Mouse (Mus musculus): Measurements from ENCODE around the gene Gsdma2. TPM values are rescaled to one million over a fixed set of nuclear protein-coding genes. Genes with fewer than 3 reads are reported as not detected.
"Not testable (repeated sequence)": the region's sequence is repeated elsewhere in the genome, so short reads cannot be mapped to it uniquely, and the experiment has no call there.

Gsdma2 gene
- polyA plus RNA-seq, 1 experiment, result not detected

DNA sequence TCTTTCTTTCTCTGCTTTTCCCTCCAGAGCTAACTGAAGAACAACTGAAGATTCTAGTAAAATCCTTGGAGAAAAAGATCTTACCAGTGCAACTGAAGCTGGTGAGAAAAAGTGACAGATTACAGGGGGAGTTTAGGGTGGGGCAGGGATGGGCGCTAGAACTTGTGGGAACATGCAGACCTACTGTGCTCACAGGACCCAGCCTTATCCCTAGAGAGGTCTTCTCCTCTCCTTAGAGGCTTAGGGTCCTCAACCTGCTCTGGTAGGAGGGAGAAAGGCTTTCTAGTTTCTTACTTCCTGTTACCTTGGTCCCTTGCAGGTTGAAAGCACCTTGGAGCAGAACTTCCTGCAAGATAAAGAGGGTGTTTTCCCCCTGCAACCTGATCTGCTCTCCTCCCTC, 9.1 kb upstream of the Gsdma2 start:
- Histone ChIP-seq H3K36me3 (ENCODE audit: control insufficient read depth, insufficient read depth, low read length) (no peaks in the 10 kb centered on the region), H3K27ac (ENCODE audit: insufficient read depth, low read length) (no peak overlapping the region), H3K4me1 (ENCODE audit: control insufficient read depth, insufficient read depth, insufficient read length) (no peaks in the 10 kb centered on the region), H3K4me3 (ENCODE audit: extremely low read depth, insufficient read depth, insufficient read length) (no peak overlapping the region), H3K27me3 (ENCODE audit: control insufficient read depth, insufficient read depth, low read length) (no peaks in the 10 kb centered on the region; the same call in 1 of the 2 replicates)
- 70% methylated on average over 1 of the region's 1 CpGs for WGBS
- TF ChIP-seq POLR2A (IDR thresholded peaks at IDR 0.05; ENCODE audit: low read depth, low read length) (no peak), CTCF (IDR thresholded peaks at IDR 0.05; ENCODE audit: extremely low read depth, insufficient read depth, insufficient read length, insufficient replicate concordance) (no peak)
- no peak for DNase-seq (ENCODE audit: low read depth in 1 of 2, low spot score in 2 of 2)

DNA sequence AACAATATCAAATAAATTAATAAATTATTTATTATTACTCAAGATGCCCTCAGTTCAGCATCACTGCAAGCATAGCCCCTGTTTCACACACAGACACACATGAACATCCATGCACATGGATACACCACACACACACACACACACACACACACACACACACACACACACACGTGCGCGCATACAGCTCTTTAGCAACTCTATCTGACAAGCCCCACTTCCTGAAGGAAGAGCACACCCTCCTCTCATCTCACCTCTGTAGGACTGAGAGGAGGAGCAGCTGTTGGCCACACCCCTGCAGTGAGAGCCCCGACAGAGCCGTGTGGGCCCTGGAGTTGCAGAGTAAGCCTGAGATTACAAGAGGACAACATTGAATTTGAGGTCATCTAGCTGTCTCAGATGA, 6.5 kb upstream of the Gsdma2 start:
- Histone ChIP-seq H3K4me1 (ENCODE audit: control insufficient read depth, insufficient read depth, insufficient read length) (no peaks in the 10 kb centered on the region), H3K27me3 (ENCODE audit: control insufficient read depth, insufficient read depth, low read length) (no peaks in the 10 kb centered on the region), H3K4me3 (ENCODE audit: extremely low read depth, insufficient read depth, insufficient read length) (no peak overlapping the region), H3K27ac (ENCODE audit: insufficient read depth, low read length) (no peak overlapping the region), H3K36me3 (ENCODE audit: control insufficient read depth, insufficient read depth, low read length) (no peaks in the 10 kb centered on the region)
- TF ChIP-seq POLR2A (IDR thresholded peaks at IDR 0.05; ENCODE audit: low read depth, low read length) (no peak), CTCF (IDR thresholded peaks at IDR 0.05; ENCODE audit: extremely low read depth, insufficient read depth, insufficient read length, insufficient replicate concordance) (no peak)
- DNase-seq (ENCODE audit: low read depth in 1 of 2, low spot score in 2 of 2), result no peak
- 54% methylated on average over 5 of the region's 5 CpGs for WGBS

DNA sequence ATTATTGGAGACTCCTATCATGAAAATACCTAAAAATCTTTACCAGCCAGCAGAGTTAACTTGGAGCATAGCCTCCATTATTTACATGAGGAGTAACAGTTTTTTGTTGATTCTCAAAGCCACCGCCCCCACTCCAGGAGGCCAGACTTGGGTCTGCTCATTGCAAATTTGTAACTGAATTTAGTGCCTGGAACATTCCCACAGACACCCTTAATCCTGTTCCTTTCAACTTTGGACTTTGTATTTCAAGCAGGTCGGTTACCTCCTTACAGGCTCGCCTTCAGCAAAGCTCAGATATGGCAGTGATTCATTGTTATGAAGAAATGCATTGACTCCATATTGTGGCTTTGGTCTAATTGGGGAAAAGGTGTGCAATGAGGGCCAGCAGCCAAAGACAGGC, 1.8 kb upstream of the Gsdma2 start:
- TF ChIP-seq POLR2A (IDR thresholded peaks at IDR 0.05; ENCODE audit: low read depth, low read length) (no peak), CTCF (IDR thresholded peaks at IDR 0.05; ENCODE audit: extremely low read depth, insufficient read depth, insufficient read length, insufficient replicate concordance) (no peak)
- no peak for DNase-seq (ENCODE audit: low read depth in 1 of 2, low spot score in 2 of 2)
- no peaks in the 10 kb centered on the region for H3K27me3 ChIP-seq (ENCODE audit: control insufficient read depth, insufficient read depth, low read length)
- H3K36me3 ChIP-seq (ENCODE audit: control insufficient read depth, insufficient read depth, low read length), result no peaks in the 10 kb centered on the region
- H3K4me3 ChIP-seq (ENCODE audit: extremely low read depth, insufficient read depth, insufficient read length), result no peak overlapping the region
- no peaks in the 10 kb centered on the region for H3K4me1 ChIP-seq (ENCODE audit: control insufficient read depth, insufficient read depth, insufficient read length)
- no peak overlapping the region for H3K27ac ChIP-seq (ENCODE audit: insufficient read depth, low read length)
- 91% methylated on average over 3 of the region's 3 CpGs for WGBS

DNA sequence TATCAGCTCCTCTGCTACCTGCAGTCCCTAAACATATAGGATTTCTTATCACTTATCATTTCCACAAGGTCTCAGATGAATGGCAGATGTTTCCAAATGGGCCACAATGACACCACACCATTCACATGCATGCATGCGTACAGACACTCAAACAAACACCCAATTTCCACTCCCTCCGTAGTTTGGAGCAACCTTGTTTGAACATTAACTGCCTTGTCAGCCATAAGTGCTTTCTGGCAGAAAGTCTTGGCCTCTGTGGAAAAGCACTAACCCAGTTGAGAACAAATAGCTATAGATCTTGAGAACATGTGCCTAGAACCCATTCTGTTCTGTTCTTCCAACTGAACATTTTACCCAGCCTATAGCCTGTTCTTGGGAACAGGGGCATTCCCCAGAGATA, 613 bp upstream of the Gsdma2 start:
- no peaks in the 10 kb centered on the region for H3K4me1 ChIP-seq (ENCODE audit: control insufficient read depth, insufficient read depth, insufficient read length)
- H3K27ac ChIP-seq (ENCODE audit: insufficient read depth, low read length), result no peak overlapping the region
- no peaks in the 10 kb centered on the region for H3K36me3 ChIP-seq (ENCODE audit: control insufficient read depth, insufficient read depth, low read length)
- H3K4me3 ChIP-seq (ENCODE audit: extremely low read depth, insufficient read depth, insufficient read length), result no peak overlapping the region
- no peak for TF ChIP-seq POLR2A (IDR thresholded peaks at IDR 0.05; ENCODE audit: low read depth, low read length)
- TF ChIP-seq CTCF (IDR thresholded peaks at IDR 0.05; ENCODE audit: extremely low read depth, insufficient read depth, insufficient read length, insufficient replicate concordance), result no peak
- 78% methylated on average over 2 of the region's 2 CpGs for WGBS
- no peaks in the 10 kb centered on the region for H3K27me3 ChIP-seq (ENCODE audit: control insufficient read depth, insufficient read depth, low read length)
- no peak for DNase-seq (ENCODE audit: low read depth in 1 of 2, low spot score in 2 of 2)

DNA sequence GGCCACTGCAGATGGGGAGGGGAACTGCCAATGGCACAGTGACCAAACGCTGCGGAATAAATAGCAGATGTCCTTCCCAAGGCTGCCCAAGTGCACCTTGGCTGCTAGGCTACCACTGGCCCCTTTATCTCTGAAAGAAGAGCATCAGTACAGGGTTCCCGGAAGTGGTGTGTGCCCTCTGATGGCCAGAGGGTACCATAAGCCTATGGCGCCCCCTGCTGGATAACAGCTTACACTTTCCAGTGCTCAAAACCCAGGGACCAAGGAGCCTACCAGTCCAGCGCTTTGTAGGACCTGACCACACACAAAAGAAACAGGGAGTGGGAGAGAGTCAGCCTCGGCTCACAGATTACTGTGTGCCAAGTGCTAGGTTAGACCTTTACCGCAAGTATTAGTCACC, 8.5 kb downstream of the Gsdma2 start:
- H3K27ac ChIP-seq (ENCODE audit: insufficient read depth, low read length); H3K36me3 ChIP-seq (ENCODE audit: control insufficient read depth, insufficient read depth, low read length); H3K4me3 ChIP-seq (ENCODE audit: extremely low read depth, insufficient read depth, insufficient read length); H3K27me3 ChIP-seq (ENCODE audit: control insufficient read depth, insufficient read depth, low read length); H3K4me1 ChIP-seq (ENCODE audit: control insufficient read depth, insufficient read depth, insufficient read length): not testable (repeated sequence)
- TF ChIP-seq CTCF (IDR thresholded peaks at IDR 0.05; ENCODE audit: extremely low read depth, insufficient read depth, insufficient read length, insufficient replicate concordance), result peak; percentile 53; the same call in 1 of the 2 replicates
- peak; percentile 14 to 34 for DNase-seq (ENCODE audit: low read depth in 1 of 2, low spot score in 2 of 2)
- WGBS, result 13% methylated on average over 7 of the region's 7 CpGs

DNA sequence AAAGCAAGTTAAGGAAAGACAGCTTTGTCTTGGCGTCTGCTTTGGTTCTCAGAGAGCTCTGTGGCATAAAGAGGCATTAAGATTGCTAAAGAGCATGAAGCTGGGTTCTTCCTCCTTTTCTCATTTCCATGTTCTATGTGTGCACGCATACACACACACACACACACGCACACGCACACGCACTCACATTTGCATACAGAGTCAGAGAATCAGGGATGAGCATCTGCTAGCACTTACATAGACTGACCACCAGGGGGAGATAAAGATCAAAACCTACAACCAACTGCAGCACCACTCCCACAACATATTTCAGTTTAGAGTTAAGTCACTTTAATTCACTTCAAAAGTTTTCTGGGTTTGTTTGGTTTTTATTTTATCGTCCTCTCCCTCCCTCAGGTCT, 14.0 kb downstream of the Gsdma2 start:
- WGBS, result 3% methylated on average over 6 of the region's 6 CpGs

DNA sequence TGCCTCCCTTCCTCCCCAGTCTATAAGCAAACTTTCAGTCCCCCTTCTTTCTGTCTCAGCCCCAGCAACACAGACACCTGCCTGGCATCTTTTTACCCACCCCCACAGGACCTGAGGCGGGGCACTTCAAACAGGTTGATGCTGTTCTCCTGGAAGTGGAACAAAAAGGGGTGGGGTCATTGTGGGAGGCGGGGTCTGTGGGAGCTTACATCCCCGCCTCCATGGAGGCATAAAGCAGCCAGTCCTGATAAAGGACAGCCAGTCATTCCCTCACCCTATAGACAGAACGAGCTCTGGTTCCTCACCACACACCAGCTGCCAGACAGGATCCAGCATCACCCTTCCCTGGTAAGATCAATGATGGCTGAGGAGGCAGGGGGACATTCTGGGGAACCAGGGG, 17.5 kb downstream of the Gsdma2 start, which contains the start of gene Gsdma:
Gene Gsdma, plus strand, starts transcription at position 261 of the 400 bp plus-strand sequence.
- TF ChIP-seq CTCF (IDR thresholded peaks at IDR 0.05; ENCODE audit: extremely low read depth, insufficient read depth, insufficient read length, insufficient replicate concordance) (no peak), POLR2A (IDR thresholded peaks at IDR 0.05; ENCODE audit: low read depth, low read length) (no peak)
- H3K27ac ChIP-seq (ENCODE audit: insufficient read depth, low read length), result no peak within 1 kb of the TSS
- no peaks in the 10 kb centered on the region; the same call in 1 of the 2 replicates for H3K4me1 ChIP-seq (ENCODE audit: control insufficient read depth, insufficient read depth, insufficient read length)
- no peaks in the 10 kb centered on the region for H3K27me3 ChIP-seq (ENCODE audit: control insufficient read depth, insufficient read depth, low read length)
- no peaks in the 10 kb centered on the region for H3K36me3 ChIP-seq (ENCODE audit: control insufficient read depth, insufficient read depth, low read length)
- 61% methylated on average over 4 of the region's 4 CpGs for WGBS
- DNase-seq (ENCODE audit: low read depth in 1 of 2, low spot score in 2 of 2), result no peak
- H3K4me3 ChIP-seq (ENCODE audit: extremely low read depth, insufficient read depth, insufficient read length), result no peak within 1 kb of the TSS

More for the DNA sequence above, 14.0 kb downstream of the Gsdma2 start:
- H3K27me3 ChIP-seq (ENCODE audit: control insufficient read depth, insufficient read depth, low read length), result no peaks in the 10 kb centered on the region
- TF ChIP-seq CTCF (IDR thresholded peaks at IDR 0.05; ENCODE audit: extremely low read depth, insufficient read depth, insufficient read length, insufficient replicate concordance), result peak; percentile 15; the same call in 1 of the 2 replicates
- TF ChIP-seq POLR2A (IDR thresholded peaks at IDR 0.05; ENCODE audit: low read depth, low read length), result no peak
- no peak overlapping the region for H3K27ac ChIP-seq (ENCODE audit: insufficient read depth, low read length)
- no peaks in the 10 kb centered on the region; the same call in 1 of the 2 replicates for H3K4me1 ChIP-seq (ENCODE audit: control insufficient read depth, insufficient read depth, insufficient read length)
- H3K36me3 ChIP-seq (ENCODE audit: control insufficient read depth, insufficient read depth, low read length), result no peaks in the 10 kb centered on the region
- DNase-seq (ENCODE audit: low read depth in 1 of 2, low spot score in 2 of 2), result peak; percentile 9 to 67
- no peak overlapping the region for H3K4me3 ChIP-seq (ENCODE audit: extremely low read depth, insufficient read depth, insufficient read length)

All from spleen, adult 2 months (tissue).